25 mouse cellular contexts compared by ENCODE assay signal in the genomic region with DNA sequence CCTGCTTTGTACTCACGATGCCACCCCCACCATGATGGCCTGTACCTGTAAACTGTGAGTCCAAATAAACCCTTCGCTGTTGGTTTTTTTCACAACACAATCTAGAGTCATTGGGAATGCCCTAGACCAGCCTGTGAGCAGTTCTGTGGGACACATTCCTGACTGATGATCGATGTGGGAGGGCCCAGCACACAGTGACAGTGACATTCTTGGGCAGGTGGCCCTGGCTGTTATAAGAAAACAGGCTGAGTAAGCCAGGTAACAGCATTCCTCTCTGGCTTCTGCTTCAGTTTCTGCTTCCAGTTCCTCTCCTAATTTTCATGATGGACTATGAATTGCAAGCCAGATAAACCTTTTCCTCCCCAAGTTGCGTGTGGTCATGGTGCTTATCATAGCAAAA.
"Had no signal": no experiment of that assay in that cellular context is flagged by ENCODE, and none has a peak within 500 bp of the region (broad histone marks: within the 10 kb centered on the region; RNA-seq: fewer than 3 reads in every experiment).

No protein-coding gene starts in this region.

- DNase-seq: gastrocnemius, adult 2 months; gastrocnemius, postnatal 10 days; gastrocnemius, postnatal 25 days; heart, adult 18-20 months; heart, postnatal 14 days; heart, postnatal 36 days; kidney, adult 11 months; kidney, adult 2 months; kidney, adult 9 months; kidney, postnatal 14 days; kidney, postnatal 36 days; liver; liver, embryonic 13.5 days had no signal

- H3K4me2 ChIP-seq: heart, embryonic 13.5 days; heart, embryonic 15.5 days; hindbrain, embryonic 13.5 days; hindbrain, embryonic 15.5 days; kidney, embryonic 15.5 days; limb, embryonic 13.5 days; liver, embryonic 11.5 days; liver, embryonic 13.5 days had no signal

- H3K4me3 ChIP-seq: gastrocnemius, adult 2 months; heart, embryonic 10.5 days; heart, embryonic 13.5 days; heart, embryonic 15.5 days; hindbrain, embryonic 13.5 days; hindbrain, embryonic 15.5 days; kidney, embryonic 15.5 days; left cerebral cortex, adult 2 months; limb, embryonic 13.5 days; liver, embryonic 13.5 days had no signal

- H3K9me3 ChIP-seq: heart, embryonic 10.5 days; heart, embryonic 13.5 days; heart, embryonic 15.5 days; hindbrain, embryonic 13.5 days; hindbrain, embryonic 15.5 days; kidney, embryonic 15.5 days; limb, embryonic 13.5 days; liver, embryonic 13.5 days had no signal

- H3K36me3 ChIP-seq: heart, embryonic 10.5 days; heart, embryonic 13.5 days; heart, embryonic 15.5 days; hindbrain, embryonic 13.5 days; hindbrain, embryonic 15.5 days; kidney, embryonic 15.5 days; limb, embryonic 13.5 days; liver, embryonic 13.5 days had no signal

- ATAC-seq: hindbrain, postnatal 0 days; intestine, embryonic 16.5 days had no signal

- H3K27me3 ChIP-seq: heart, embryonic 13.5 days; heart, embryonic 15.5 days; hindbrain, embryonic 13.5 days; hindbrain, embryonic 15.5 days; kidney, embryonic 15.5 days; limb, embryonic 13.5 days; liver, embryonic 13.5 days had no signal

- H3K9ac ChIP-seq: heart, embryonic 13.5 days; heart, embryonic 15.5 days; hindbrain, embryonic 13.5 days; hindbrain, embryonic 15.5 days; kidney, embryonic 15.5 days; limb, embryonic 13.5 days; liver, embryonic 13.5 days had no signal

- H3K27ac ChIP-seq: gastrocnemius, adult 2 months; heart, embryonic 10.5 days; heart, embryonic 13.5 days; heart, embryonic 15.5 days; hindbrain, embryonic 13.5 days; hindbrain, embryonic 15.5 days; hindbrain, postnatal 0 days; kidney, embryonic 15.5 days; kidney, postnatal 0 days; left cerebral cortex, adult 2 months; limb, embryonic 13.5 days; liver, embryonic 13.5 days had no signal

- H3K4me1 ChIP-seq: hindbrain, embryonic 13.5 days; hindbrain, embryonic 15.5 days had no signal
